Mouse (Mus musculus) forebrain, postnatal 0 days (tissue): ENCODE results near the gene Pigc. TPM values are rescaled to one million over a fixed set of nuclear protein-coding genes. Genes with fewer than 3 reads are reported as not detected.

Experiments
- ATAC-seq: fragments of 200-750 bp; cut with Nextera tagmentation; 2 replicates; pipeline ENCODE4 v1.8.0; 2017; ENCODE audit warnings: mild to moderate bottlenecking, moderate library complexity
- DNase-seq: peaks from one replicate; pipeline ENCODE4 v3.0.0-alpha.2; 2015
- H3K27ac ChIP-seq: fragments of 300-500 bp; sonication (generic); 2 replicates; pipeline ENCODE4 v1.5.1; 2014; ENCODE audit warnings: low read depth, mild to moderate bottlenecking, antibody characterized with exemption, low read length, moderate library complexity, mixed read lengths
- H3K27me3 ChIP-seq: fragments of 300-500 bp; sonication (generic); 2 replicates; pipeline ENCODE4 v1.6.1; 2014; ENCODE audit warnings: mild to moderate bottlenecking, low read length, mixed read lengths; ENCODE audit not compliant: insufficient read depth
- H3K36me3 ChIP-seq: fragments of 300-500 bp; sonication (generic); 2 replicates; pipeline ENCODE4 v1.6.1; 2014; ENCODE audit warnings: mild to moderate bottlenecking, moderate library complexity; ENCODE audit not compliant: insufficient read depth
- H3K4me1 ChIP-seq: fragments of 300-500 bp; sonication (generic); 2 replicates; pipeline ENCODE4 v1.6.1; 2014; ENCODE audit warnings: antibody characterized with exemption; ENCODE audit not compliant: insufficient read depth
- H3K4me2 ChIP-seq: fragments of 300-500 bp; sonication (generic); 2 replicates; pipeline ENCODE4 v1.6.1; 2014; ENCODE audit warnings: low read depth, mild to moderate bottlenecking, moderate library complexity
- H3K4me3 ChIP-seq: fragments of 300-500 bp; sonication (generic); 2 replicates; pipeline ENCODE4 v1.5.1; 2014; ENCODE audit warnings: low read depth, low read length, mixed read lengths
- H3K9ac ChIP-seq: fragments of 300-500 bp; sonication (generic); 2 replicates; pipeline ENCODE4 v1.6.1; 2014; ENCODE audit warnings: mild to moderate bottlenecking
- H3K9me3 ChIP-seq: fragments of 300-500 bp; sonication (generic); 2 replicates; pipeline ENCODE4 v1.6.1; 2016; ENCODE audit warnings: low read length
- CTCF ChIP-seq: sonication (generic); IDR thresholded peaks from 2 replicates; pipeline ENCODE4 v1.5.1; 2016; ENCODE audit warnings: antibody characterized with exemption, control low read depth, low read depth
- WGBS: fragments of 180-500 bp; shearing (Covaris S2); extraction: QIAGEN DNeasy Blood & Tissue Kit; methylation state at CpG from one replicate; pipeline ENCODE4 v1.1.7; 2014; 5-methylcytosine and 5-hydroxymethylcytosine counted together
- polyA plus RNA-seq: library from polyadenylated mRNA; unstranded; fragments of >200 nt; fragmentation: Nextera tagmentation; extraction: Ambion mirVana; gene quantifications from 2 replicates; pipeline ENCODE4 v1.2.1, GENCODE M21; 2015
- total RNA-seq: library from RNA; depleted of rRNA; stranded (reverse); fragments of >200 nt; gene quantifications from 2 replicates; pipeline ENCODE4 v1.2.3, GENCODE M21; 2014

Gene Pigc
- total and polyA plus RNA-seq, 2 experiments from 2014 or later, result 20.5 to 23.9 TPM

- Histone ChIP-seq H3K9ac (no peak overlapping the region), H3K27ac (no peak overlapping the region), H3K36me3 (no peaks in the 10 kb centered on the region), H3K4me2 (no peak overlapping the region), H3K27me3 (no peaks in the 10 kb centered on the region), H3K4me3 (no peak overlapping the region), H3K9me3 (no peaks in the 10 kb centered on the region), H3K4me1 (no peaks in the 10 kb centered on the region)
- TF ChIP-seq CTCF, result no peak
- no peak for DNase-seq
- WGBS, result 34% methylated on average over 4 of the region's 4 CpGs
- ATAC-seq, result no peak
These were observed 15.1 kb downstream of the Pigc start for GRCm38 (mm10) chr1:161983979-161984566.

GRCm38 (mm10) chr1:161990684-161991578 is 21.9 kb downstream of the Pigc start:
- Histone ChIP-seq H3K4me1 (no peaks in the 10 kb centered on the region), H3K9ac (no peak overlapping the region), H3K36me3 (no peaks in the 10 kb centered on the region), H3K4me2 (no peak overlapping the region), H3K27ac (no peak overlapping the region), H3K9me3 (no peaks in the 10 kb centered on the region), H3K27me3 (no peaks in the 10 kb centered on the region), H3K4me3 (no peak overlapping the region)
- DNase-seq (no peak), ATAC-seq (no peak)
- TF ChIP-seq CTCF, result no peak
- WGBS, result 65% methylated on average over 10 of the region's 10 CpGs

- Histone ChIP-seq H3K36me3 (no peaks in the 10 kb centered on the region), H3K27me3 (no peaks in the 10 kb centered on the region), H3K4me2 (no peak overlapping the region), H3K9ac (no peak overlapping the region), H3K4me1 (no peaks in the 10 kb centered on the region), H3K27ac (no peak overlapping the region), H3K4me3 (no peak overlapping the region), H3K9me3 (no peaks in the 10 kb centered on the region)
- TF ChIP-seq CTCF, result no peak
- DNase-seq (no peak), ATAC-seq (no peak)
- 90% methylated on average over 11 of the region's 11 CpGs for WGBS
These were observed 22.9 kb downstream of the Pigc start for GRCm38 (mm10) chr1:161991846-161992245.

GRCm38 (mm10) chr1:161992389-161992788 is 23.4 kb downstream of the Pigc start:
- ATAC-seq, result no peak
- no peak for TF ChIP-seq CTCF
- WGBS, result 94% methylated on average over 7 of the region's 7 CpGs

GRCm38 (mm10) chr1:161998781-161999180 is 29.8 kb downstream of the Pigc start:
- ATAC-seq (no peak), DNase-seq (no peak)
- 73% methylated on average over 4 of the region's 4 CpGs for WGBS
- Histone ChIP-seq H3K4me1 (no peaks in the 10 kb centered on the region), H3K4me3 (no peak overlapping the region), H3K4me2 (no peak overlapping the region), H3K27ac (no peak overlapping the region), H3K9me3 (no peaks in the 10 kb centered on the region), H3K9ac (no peak overlapping the region), H3K27me3 (no peaks in the 10 kb centered on the region), H3K36me3 (no peaks in the 10 kb centered on the region)
- no peak for TF ChIP-seq CTCF

More at GRCm38 (mm10) chr1:161992389-161992788, 23.4 kb downstream of the Pigc start:
- DNase-seq, result no peak
- no peak overlapping the region for H3K4me2 ChIP-seq
- H3K27ac ChIP-seq, result no peak overlapping the region
- no peaks in the 10 kb centered on the region for H3K4me1 ChIP-seq
- H3K36me3 ChIP-seq, result no peaks in the 10 kb centered on the region
- no peak overlapping the region for H3K4me3 ChIP-seq
- H3K27me3 ChIP-seq, result no peaks in the 10 kb centered on the region
- H3K9me3 ChIP-seq, result no peaks in the 10 kb centered on the region
- H3K9ac ChIP-seq, result no peak overlapping the region

GRCm38 (mm10) chr1:161999338-161999737 is 30.4 kb downstream of the Pigc start:
- H3K36me3 ChIP-seq, result no peaks in the 10 kb centered on the region
- WGBS, result 45% methylated on average over 5 of the region's 5 CpGs
- no peak overlapping the region for H3K4me3 ChIP-seq
- peak overlapping the region; percentile 66; the same call in 1 of the 2 replicates for H3K27ac ChIP-seq
- DNase-seq, result no peak
- no peaks in the 10 kb centered on the region for H3K4me1 ChIP-seq
- H3K9ac ChIP-seq, result 0 out of 2 replicates have a peak overlapping the region, but pooled peaks have one; percentile 4
- ATAC-seq, result peak; percentile 2; the same call in 1 of the 2 replicates
- no peaks in the 10 kb centered on the region for H3K9me3 ChIP-seq
- H3K4me2 ChIP-seq, result no peak overlapping the region
- H3K27me3 ChIP-seq, result no peaks in the 10 kb centered on the region
- TF ChIP-seq CTCF, result no peak

- under 1% methylated on average over 4 of the region's 4 CpGs for WGBS
- Histone ChIP-seq H3K36me3 (no peaks in the 10 kb centered on the region), H3K27ac (peak overlapping the region; percentile 57; the same call in 1 of the 2 replicates), H3K4me3 (no peak overlapping the region), H3K9ac (no peak overlapping the region), H3K4me2 (no peak overlapping the region), H3K9me3 (no peaks in the 10 kb centered on the region), H3K4me1 (no peaks in the 10 kb centered on the region), H3K27me3 (no peaks in the 10 kb centered on the region)
- peak; percentile 90 for ATAC-seq
- TF ChIP-seq CTCF, result peak; percentile 83
- DNase-seq, result peak; percentile 87
These were observed 30.9 kb downstream of the Pigc start for GRCm38 (mm10) chr1:161999882-162000371.
